Mouse (Mus musculus): ENCODE measurements at regions not wholly inside any gene's neighbourhood (a gene's known extent, or its start where the extent isn't known, plus 50 kb on each side); places are given as distances from the start of the nearest gene placed in this dataset.

DNA sequence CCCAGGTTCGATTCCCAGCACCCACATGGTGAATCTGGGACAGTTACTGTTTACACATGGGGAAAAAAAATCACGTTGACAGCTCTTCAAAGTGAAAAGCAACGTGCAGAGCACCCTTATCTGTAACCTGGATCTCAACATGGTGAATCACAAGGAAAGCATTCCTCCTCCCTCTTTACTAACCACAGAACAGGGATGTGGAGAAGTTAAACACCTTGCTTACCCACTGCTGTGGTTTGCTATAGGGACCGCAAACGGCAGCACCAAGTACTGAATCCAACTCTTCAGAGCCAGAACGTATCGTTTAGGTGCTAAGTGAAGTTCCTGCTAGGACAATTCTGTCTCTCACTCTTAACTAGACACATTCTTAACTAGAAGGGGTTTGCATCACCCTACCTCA lies 210.0 kb downstream of the Sptssa start:
- WGBS: 84% methylated on average over 7 of the region's 7 CpGs
- peaks cover 36% of the 10 kb centered on the region for H3K4me1 ChIP-seq
- H3K4me2 ChIP-seq (replicated peaks): no peak overlapping the region
- H3K9ac ChIP-seq: no peak overlapping the region
- 0 out of 2 replicates have a peak, but pooled peaks cover 5% of the 10 kb centered on the region for H3K27me3 ChIP-seq
- no peaks in the 10 kb centered on the region for H3K36me3 ChIP-seq
- ATAC-seq (ENCODE audit: low FRiP score, low read depth): no peak
- H3K4me3 ChIP-seq: no peak overlapping the region
- no peaks in the 10 kb centered on the region for H3K9me3 ChIP-seq
- no peak overlapping the region for H3K27ac ChIP-seq

GRCm38 (mm10) chr12:54444416-54444815 lies 212.0 kb downstream of the Sptssa start:
- Histone ChIP-seq H3K4me2 (replicated peaks) (no peak overlapping the region), H3K9me3 (no peaks in the 10 kb centered on the region), H3K4me1 (peaks cover 27% of the 10 kb centered on the region), H3K27ac (no peak overlapping the region), H3K9ac (no peak overlapping the region), H3K4me3 (no peak overlapping the region), H3K27me3 (0 out of 2 replicates have a peak, but pooled peaks cover under 1% of the 10 kb centered on the region), H3K36me3 (no peaks in the 10 kb centered on the region)
- 47% methylated on average over 4 of the region's 4 CpGs for WGBS
- no peak for ATAC-seq (ENCODE audit: low FRiP score, low read depth)

DNA sequence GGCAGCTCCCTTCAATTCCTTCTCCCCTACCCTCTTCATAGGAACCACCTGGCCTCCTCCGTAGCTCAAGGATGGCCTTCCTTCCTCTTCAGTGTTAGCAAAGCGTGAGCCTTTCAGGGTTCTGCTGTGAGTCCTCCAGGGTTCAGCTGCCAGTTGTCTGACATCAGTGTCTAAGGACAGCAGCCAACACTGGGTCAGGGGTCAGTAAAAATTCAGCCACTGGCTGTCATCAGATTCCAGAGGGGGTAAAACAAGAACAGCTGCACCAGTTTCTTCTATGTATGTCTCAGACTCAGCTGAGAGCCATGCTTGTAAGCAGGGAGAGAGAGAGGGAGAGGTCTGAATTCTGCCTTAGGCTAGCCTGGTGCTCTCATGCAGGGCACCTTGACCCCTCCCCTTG lies 213.1 kb downstream of the Sptssa start:
- Histone ChIP-seq H3K27ac (no peak overlapping the region), H3K36me3 (no peaks in the 10 kb centered on the region), H3K9me3 (no peaks in the 10 kb centered on the region), H3K27me3 (no peaks in the 10 kb centered on the region), H3K4me1 (peaks cover 25% of the 10 kb centered on the region), H3K4me2 (replicated peaks) (no peak overlapping the region), H3K4me3 (no peak overlapping the region), H3K9ac (no peak overlapping the region)
- 64% methylated on average over 2 of the region's 2 CpGs for WGBS
- ATAC-seq (ENCODE audit: low FRiP score, low read depth): 0 out of 2 replicates have a peak, but pooled peaks have one; percentile 32

GRCm38 (mm10) chr12:54442408-54442807 lies 214.0 kb downstream of the Sptssa start:
- Histone ChIP-seq H3K36me3 (no peaks in the 10 kb centered on the region), H3K9ac (no peak overlapping the region), H3K27me3 (no peaks in the 10 kb centered on the region), H3K4me1 (peaks cover 18% of the 10 kb centered on the region; the same call in 1 of the 2 replicates), H3K9me3 (no peaks in the 10 kb centered on the region), H3K27ac (no peak overlapping the region), H3K4me3 (no peak overlapping the region), H3K4me2 (replicated peaks) (no peak overlapping the region)
- WGBS: 54% methylated on average over 11 of the region's 11 CpGs
- ATAC-seq (ENCODE audit: low FRiP score, low read depth): no peak

DNA sequence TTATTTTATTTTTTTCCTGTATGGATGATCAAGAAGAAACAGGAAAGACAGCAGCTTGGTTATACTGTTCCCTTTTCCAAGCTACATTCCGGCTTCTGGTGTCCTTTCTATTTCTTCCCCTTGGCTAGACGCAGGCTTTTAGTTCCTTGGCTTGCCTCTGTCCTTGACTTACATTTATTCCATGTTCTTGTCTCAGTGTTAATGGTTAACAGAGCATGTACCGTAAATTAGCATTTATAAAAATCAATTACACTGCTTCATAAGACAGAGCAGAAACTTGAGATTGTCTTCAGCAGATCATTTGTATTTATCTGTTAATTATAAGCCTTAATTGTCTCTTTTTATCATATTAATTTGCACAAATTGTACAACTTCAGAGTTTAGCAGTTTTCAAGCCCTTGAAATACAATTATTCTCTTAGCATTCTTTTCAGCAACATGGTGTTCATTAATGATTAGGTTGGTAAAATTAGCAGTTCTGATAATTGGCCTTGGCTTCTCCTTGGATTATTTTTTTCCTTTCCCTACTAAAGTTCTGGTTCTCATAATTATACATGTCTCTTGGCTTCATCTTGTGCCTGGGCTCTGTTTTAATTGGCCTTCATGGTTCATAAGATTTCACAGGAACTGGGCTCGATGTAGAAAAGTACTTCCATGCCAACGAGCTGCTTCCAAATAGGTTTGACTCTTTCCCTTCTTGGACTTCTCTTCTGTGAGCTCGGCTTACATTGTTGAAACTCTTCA lies 215.4 kb downstream of the Sptssa start:
- H3K27me3 ChIP-seq: no peaks in the 10 kb centered on the region
- H3K4me1 ChIP-seq: peaks cover 18% of the 10 kb centered on the region; the same call in 1 of the 2 replicates
- no peaks in the 10 kb centered on the region for H3K36me3 ChIP-seq
- no peaks in the 10 kb centered on the region for H3K9me3 ChIP-seq
- no peak overlapping the region for H3K27ac ChIP-seq
- H3K4me3 ChIP-seq: no peak overlapping the region
- 72% methylated on average over 6 of the region's 6 CpGs for WGBS
- H3K9ac ChIP-seq: no peak overlapping the region
- H3K4me2 ChIP-seq (replicated peaks): no peak overlapping the region
- no peak for ATAC-seq (ENCODE audit: low FRiP score, low read depth)

DNA sequence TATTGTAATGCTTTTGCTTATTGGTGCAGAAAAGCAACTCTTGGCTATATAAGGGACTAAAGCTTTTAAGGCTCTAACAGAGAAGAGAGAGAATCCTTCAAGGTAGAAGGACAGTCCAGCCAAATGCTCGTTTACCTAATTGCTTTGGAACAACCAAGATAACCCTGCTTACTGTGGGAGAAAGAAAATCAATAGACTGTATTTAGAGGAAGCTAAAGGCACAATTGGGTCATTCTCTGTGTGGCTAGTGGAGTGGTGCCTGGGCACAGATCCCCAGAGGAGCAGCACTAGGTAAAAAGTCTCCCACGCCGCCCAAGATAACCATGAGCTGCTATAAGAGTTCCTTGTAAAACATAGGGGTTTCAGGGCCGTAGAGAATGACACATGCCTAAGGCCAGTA lies 217.6 kb downstream of the Sptssa start:
- Histone ChIP-seq H3K36me3 (no peaks in the 10 kb centered on the region), H3K9ac (no peak overlapping the region), H3K9me3 (no peaks in the 10 kb centered on the region), H3K4me3 (no peak overlapping the region), H3K27me3 (no peaks in the 10 kb centered on the region), H3K4me2 (replicated peaks) (no peak overlapping the region), H3K4me1 (peaks cover 7% of the 10 kb centered on the region; the same call in 1 of the 2 replicates), H3K27ac (no peak overlapping the region)
- no peak for ATAC-seq (ENCODE audit: low FRiP score, low read depth)
- 67% methylated on average over 4 of the region's 4 CpGs for WGBS

- Histone ChIP-seq H3K4me2 (replicated peaks) (no peak overlapping the region), H3K9me3 (no peaks in the 10 kb centered on the region)
- ATAC-seq (ENCODE audit: low FRiP score, low read depth): no peak
Observed at GRCm38 (mm10) chr12:54425236-54425635, 221.6 kb upstream of the Egln3 start.

GRCm38 (mm10) chr12:54414829-54415228 lies 211.2 kb upstream of the Egln3 start:
- no peak for ATAC-seq (ENCODE audit: low FRiP score, low read depth)
- WGBS: 41% methylated on average over 1 of the region's 1 CpGs

More at GRCm38 (mm10) chr12:54425236-54425635, 221.6 kb upstream of the Egln3 start:
- Histone ChIP-seq H3K9ac (no peak overlapping the region), H3K27ac (no peak overlapping the region), H3K27me3 (no peaks in the 10 kb centered on the region), H3K4me3 (no peak overlapping the region), H3K36me3 (no peaks in the 10 kb centered on the region), H3K4me1 (no peaks in the 10 kb centered on the region)
- 91% methylated on average over 6 of the region's 6 CpGs for WGBS

DNA sequence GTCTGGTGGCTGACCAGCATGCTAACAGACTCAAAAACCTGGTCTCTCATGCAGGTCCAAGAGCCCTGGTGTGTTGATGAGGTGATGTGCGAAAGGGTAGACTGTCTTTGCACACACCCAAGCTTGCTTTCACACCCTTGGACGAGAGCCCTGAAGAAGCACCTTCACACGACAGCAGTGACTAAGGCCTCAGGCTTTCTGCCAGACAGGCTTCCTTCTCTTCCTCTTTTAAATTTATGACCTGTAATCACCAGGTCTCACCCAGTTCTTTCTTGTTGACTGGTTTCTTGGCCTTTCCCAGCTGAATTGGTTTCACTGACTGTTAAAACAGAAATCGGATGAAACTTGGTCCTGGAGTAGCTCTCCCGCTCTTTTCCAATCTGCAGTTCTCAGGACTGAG lies 210.5 kb upstream of the Egln3 start:
- Histone ChIP-seq H3K36me3 (no peaks in the 10 kb centered on the region), H3K27me3 (no peaks in the 10 kb centered on the region), H3K27ac (no peak overlapping the region), H3K4me3 (no peak overlapping the region), H3K4me1 (no peaks in the 10 kb centered on the region), H3K9me3 (no peaks in the 10 kb centered on the region), H3K9ac (no peak overlapping the region), H3K4me2 (replicated peaks) (no peak overlapping the region)
- WGBS: 59% methylated on average over 5 of the region's 5 CpGs
- no peak for ATAC-seq (ENCODE audit: low FRiP score, low read depth)

More at GRCm38 (mm10) chr12:54414829-54415228, 211.2 kb upstream of the Egln3 start:
- no peaks in the 10 kb centered on the region for H3K27me3 ChIP-seq
- no peaks in the 10 kb centered on the region for H3K36me3 ChIP-seq
- H3K27ac ChIP-seq: no peak overlapping the region
- no peak overlapping the region for H3K4me3 ChIP-seq
- no peak overlapping the region for H3K9ac ChIP-seq
- no peaks in the 10 kb centered on the region for H3K4me1 ChIP-seq
- no peaks in the 10 kb centered on the region for H3K9me3 ChIP-seq
- no peak overlapping the region for H3K4me2 ChIP-seq (replicated peaks)

- no peak overlapping the region for H3K4me3 ChIP-seq
- 0 out of 2 replicates have a peak overlapping the region, but pooled peaks have one; percentile 4 for H3K9ac ChIP-seq
- no peaks in the 10 kb centered on the region for H3K36me3 ChIP-seq
- H3K9me3 ChIP-seq: no peaks in the 10 kb centered on the region
- no peak overlapping the region for H3K27ac ChIP-seq
- WGBS: 54% methylated on average over 7 of the region's 7 CpGs
- no peak overlapping the region for H3K4me2 ChIP-seq (replicated peaks)
- no peaks in the 10 kb centered on the region for H3K4me1 ChIP-seq
- H3K27me3 ChIP-seq: no peaks in the 10 kb centered on the region
- ATAC-seq (ENCODE audit: low FRiP score, low read depth): no peak
Observed at GRCm38 (mm10) chr12:54410038-54410605, 206.5 kb upstream of the Egln3 start.

- H3K4me3 ChIP-seq: no peak overlapping the region
- no peak overlapping the region for H3K27ac ChIP-seq
- no peak overlapping the region for H3K9ac ChIP-seq
- no peaks in the 10 kb centered on the region for H3K36me3 ChIP-seq
- no peaks in the 10 kb centered on the region for H3K4me1 ChIP-seq
- H3K4me2 ChIP-seq (replicated peaks): no peak overlapping the region
- no peaks in the 10 kb centered on the region for H3K27me3 ChIP-seq
- H3K9me3 ChIP-seq: no peaks in the 10 kb centered on the region
- 85% methylated on average over 6 of the region's 6 CpGs for WGBS
- no peak for ATAC-seq (ENCODE audit: low FRiP score, low read depth)
Observed at GRCm38 (mm10) chr12:54408906-54409305, 205.2 kb upstream of the Egln3 start.

- no peak overlapping the region for H3K9ac ChIP-seq
- no peak overlapping the region for H3K27ac ChIP-seq
- H3K4me2 ChIP-seq (replicated peaks): no peak overlapping the region
- WGBS: 77% methylated on average over 6 of the region's 6 CpGs
- no peaks in the 10 kb centered on the region for H3K36me3 ChIP-seq
- no peaks in the 10 kb centered on the region for H3K27me3 ChIP-seq
- H3K9me3 ChIP-seq: no peaks in the 10 kb centered on the region; the same call in 1 of the 2 replicates
- ATAC-seq (ENCODE audit: low FRiP score, low read depth): no peak
- H3K4me1 ChIP-seq: no peaks in the 10 kb centered on the region
- no peak overlapping the region for H3K4me3 ChIP-seq
Observed at GRCm38 (mm10) chr12:54407301-54407896, 203.7 kb upstream of the Egln3 start.

Measured in limb, embryonic 13.5 days (tissue).